Mouse (Mus musculus): ENCODE results near the gene Lama4. TPM values are rescaled to one million over a fixed set of nuclear protein-coding genes. Genes with fewer than 3 reads are reported as not detected.
A peak's percentile ranks its signal among the peaks of the same experiment; 100 is the strongest.

Lama4 gene
- polyA plus RNA-seq, 1 experiment from 2014 or later: 17.5 TPM

DNA sequence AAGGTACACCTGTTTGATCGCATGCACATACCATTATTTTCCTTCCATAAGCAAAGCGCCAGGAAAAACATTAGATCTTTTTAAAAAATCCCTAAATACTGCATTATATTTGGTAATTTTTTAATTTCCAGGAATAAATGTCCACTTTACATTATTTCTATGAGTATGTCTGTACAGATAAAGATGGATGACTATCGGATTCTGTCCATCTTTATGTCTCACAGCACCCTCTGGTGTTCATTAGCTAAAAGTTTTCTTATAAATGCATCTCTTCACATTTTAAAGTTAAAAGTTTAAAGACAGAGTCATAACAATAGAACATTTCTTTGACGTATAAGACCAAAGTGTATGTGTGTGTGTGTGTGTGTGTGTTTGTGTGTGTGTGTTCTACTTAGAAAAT, 74.2 kb downstream of the Lama4 start:
- Histone ChIP-seq H3K9ac (replicated peaks; ENCODE audit: low read depth, low read length) (no peak overlapping the region), H3K4me3 (replicated peaks; ENCODE audit: low read length) (no peak overlapping the region), H3K27me3 (replicated peaks; ENCODE audit: control insufficient read depth, insufficient read depth, low read length) (no peaks in the 10 kb centered on the region), H3K9me3 (ENCODE audit: control insufficient read depth, low read length) (no peaks in the 10 kb centered on the region), H3K36me3 (ENCODE audit: control insufficient read depth, insufficient read depth) (no peaks in the 10 kb centered on the region), H3K27ac (ENCODE audit: low read length) (no peak overlapping the region), H3K4me2 (ENCODE audit: low read length) (no peak overlapping the region), H3K4me1 (replicated peaks; ENCODE audit: control insufficient read depth, insufficient read depth, low read length) (no peaks in the 10 kb centered on the region)
- 55% methylated on average over 4 of the region's 4 CpGs for WGBS
- ATAC-seq: peak; percentile 55

DNA sequence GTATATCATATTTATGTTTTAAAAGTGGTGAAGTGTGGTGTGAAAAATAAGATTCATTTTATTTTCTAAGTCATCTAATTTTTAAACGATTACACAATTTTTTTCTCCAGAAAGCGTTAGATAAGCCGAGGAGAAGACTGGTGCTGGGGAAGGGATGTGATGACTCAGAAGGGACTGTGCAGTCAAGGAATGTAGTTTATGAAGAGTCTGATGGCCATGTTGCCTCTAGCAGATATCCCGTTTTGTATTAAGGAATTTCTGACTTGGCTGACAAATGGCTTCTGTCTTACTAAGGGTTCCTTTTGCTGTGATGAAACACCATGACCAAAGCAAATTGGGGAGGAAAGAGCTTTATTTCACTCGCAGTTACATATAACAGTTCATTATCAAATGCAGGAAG, 74.7 kb downstream of the Lama4 start:
- ATAC-seq: no peak
- Histone ChIP-seq H3K9me3 (ENCODE audit: control insufficient read depth, low read length) (no peaks in the 10 kb centered on the region), H3K9ac (replicated peaks; ENCODE audit: low read depth, low read length) (no peak overlapping the region), H3K4me3 (replicated peaks; ENCODE audit: low read length) (no peak overlapping the region), H3K4me1 (replicated peaks; ENCODE audit: control insufficient read depth, insufficient read depth, low read length) (no peaks in the 10 kb centered on the region), H3K4me2 (ENCODE audit: low read length) (no peak overlapping the region), H3K27ac (ENCODE audit: low read length) (no peak overlapping the region), H3K36me3 (ENCODE audit: control insufficient read depth, insufficient read depth) (no peaks in the 10 kb centered on the region), H3K27me3 (replicated peaks; ENCODE audit: control insufficient read depth, insufficient read depth, low read length) (no peaks in the 10 kb centered on the region)
- 82% methylated on average over 5 of the region's 5 CpGs for WGBS

DNA sequence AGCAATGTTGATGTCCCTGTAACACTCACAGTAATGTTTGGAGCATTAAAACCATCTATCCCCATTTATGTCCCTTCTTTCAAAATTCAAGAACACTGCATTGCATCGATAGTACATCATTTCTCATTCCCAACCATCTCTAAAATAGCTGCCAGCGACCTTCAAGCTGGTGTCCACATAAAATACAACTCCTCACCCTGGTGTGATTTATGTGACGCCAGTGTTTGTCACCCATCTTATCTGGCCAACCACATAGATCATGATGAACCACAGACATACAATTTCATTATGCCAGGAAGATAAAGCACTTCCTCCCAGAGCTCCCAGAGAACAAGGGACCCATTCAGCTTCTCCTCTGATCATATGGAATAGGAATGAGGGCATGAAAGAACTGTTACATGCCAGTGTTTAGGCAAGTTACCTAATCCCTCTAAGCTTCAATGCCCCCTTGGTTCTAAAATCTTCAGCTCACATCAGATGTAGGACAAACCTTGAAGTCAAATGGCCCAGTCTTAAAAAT, 79.2 kb downstream of the Lama4 start:
- no peak overlapping the region for H3K9ac ChIP-seq (replicated peaks; ENCODE audit: low read depth, low read length)
- H3K36me3 ChIP-seq (ENCODE audit: control insufficient read depth, insufficient read depth): no peaks in the 10 kb centered on the region
- ATAC-seq: no peak
- H3K4me2 ChIP-seq (ENCODE audit: low read length): no peak overlapping the region
- H3K4me3 ChIP-seq (replicated peaks; ENCODE audit: low read length): no peak overlapping the region
- no peaks in the 10 kb centered on the region for H3K4me1 ChIP-seq (replicated peaks; ENCODE audit: control insufficient read depth, insufficient read depth, low read length)
- H3K27ac ChIP-seq (ENCODE audit: low read length): no peak overlapping the region
- H3K27me3 ChIP-seq (replicated peaks; ENCODE audit: control insufficient read depth, insufficient read depth, low read length): no peaks in the 10 kb centered on the region
- H3K9me3 ChIP-seq (ENCODE audit: control insufficient read depth, low read length): no peaks in the 10 kb centered on the region
- 68% methylated on average over 3 of the region's 3 CpGs for WGBS

DNA sequence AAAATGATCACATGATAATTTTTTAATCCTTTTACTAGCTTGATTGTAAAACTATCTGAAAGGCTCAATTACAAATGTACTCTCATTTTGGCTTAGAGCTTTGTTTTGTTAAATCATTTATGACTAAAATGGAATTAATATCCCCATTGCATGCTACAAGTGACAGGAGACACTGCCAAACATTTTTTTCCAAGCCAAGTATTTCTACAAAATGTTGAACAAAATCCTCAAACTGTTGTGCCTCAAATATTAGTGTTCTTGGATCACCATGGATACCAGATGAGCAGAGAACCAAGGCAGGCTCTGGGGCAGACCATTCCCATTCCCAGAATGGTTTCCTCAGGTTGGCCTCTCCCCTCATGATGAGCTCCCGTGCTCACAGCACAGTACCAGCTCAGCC, 79.8 kb downstream of the Lama4 start:
- Histone ChIP-seq H3K27me3 (replicated peaks; ENCODE audit: control insufficient read depth, insufficient read depth, low read length) (no peaks in the 10 kb centered on the region), H3K9me3 (ENCODE audit: control insufficient read depth, low read length) (no peaks in the 10 kb centered on the region), H3K36me3 (ENCODE audit: control insufficient read depth, insufficient read depth) (no peaks in the 10 kb centered on the region), H3K4me3 (replicated peaks; ENCODE audit: low read length) (no peak overlapping the region), H3K9ac (replicated peaks; ENCODE audit: low read depth, low read length) (no peak overlapping the region), H3K27ac (ENCODE audit: low read length) (no peak overlapping the region), H3K4me2 (ENCODE audit: low read length) (no peak overlapping the region), H3K4me1 (replicated peaks; ENCODE audit: control insufficient read depth, insufficient read depth, low read length) (no peaks in the 10 kb centered on the region)
- ATAC-seq: no peak
- 81% methylated on average over 1 of the region's 1 CpGs for WGBS

DNA sequence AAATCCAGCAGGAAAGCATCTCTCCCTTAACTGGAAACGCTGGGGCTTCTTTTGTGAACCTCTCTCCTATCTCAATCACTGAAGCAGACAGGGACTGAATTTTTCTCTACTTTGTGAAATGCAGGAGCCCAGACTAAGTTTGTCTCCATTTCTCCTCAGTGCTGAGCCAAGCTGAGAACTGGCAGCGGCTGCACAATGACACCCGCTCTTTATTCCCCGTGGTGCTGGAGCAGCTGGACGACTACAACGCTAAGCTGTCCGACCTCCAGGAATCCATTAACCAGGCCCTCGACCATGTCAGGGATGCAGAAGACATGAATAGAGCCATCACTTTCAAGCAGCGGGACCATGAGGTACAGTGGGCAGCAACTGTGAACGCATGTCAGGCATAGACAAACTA, 82.5 kb downstream of the Lama4 start:
- WGBS: 57% methylated on average over 10 of the region's 10 CpGs
- no peak overlapping the region for H3K4me2 ChIP-seq (ENCODE audit: low read length)

DNA sequence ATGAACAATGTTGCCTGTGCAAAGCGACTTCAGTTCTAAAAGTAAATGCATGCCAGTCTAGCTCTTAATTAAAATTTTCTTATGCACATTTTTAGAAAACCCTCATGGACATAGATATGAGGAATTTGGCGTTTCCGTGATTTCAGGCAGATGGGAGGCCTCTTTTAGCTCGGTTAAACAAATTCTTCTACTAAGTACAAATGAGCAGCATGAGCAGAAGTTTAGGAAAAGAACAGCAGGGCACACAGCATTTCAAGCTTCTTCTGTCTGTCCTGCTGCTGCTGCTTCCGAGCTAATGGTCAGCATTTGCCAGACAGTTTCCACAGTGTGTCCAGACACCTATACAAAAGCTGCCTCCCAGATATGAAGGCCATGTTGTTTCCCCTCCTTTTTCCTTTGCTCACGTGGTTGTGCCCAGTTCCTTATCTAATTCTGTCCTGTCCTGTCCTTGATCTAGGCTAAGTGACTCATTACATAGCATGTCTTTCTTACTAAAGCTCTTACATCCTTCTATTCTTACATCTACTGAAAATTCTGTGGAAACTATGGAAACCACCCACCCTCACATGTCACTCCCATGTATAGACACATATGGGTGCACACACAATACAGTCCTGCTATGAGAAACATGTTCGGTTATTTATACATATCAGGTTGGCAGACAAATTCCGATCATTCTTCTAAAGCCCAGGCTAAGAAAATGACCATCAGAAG, 84.4 kb downstream of the Lama4 start:
- no peak overlapping the region for H3K9ac ChIP-seq (replicated peaks; ENCODE audit: low read depth, low read length)
- 76% methylated on average over 8 of the region's 8 CpGs for WGBS
- H3K27me3 ChIP-seq (replicated peaks; ENCODE audit: control insufficient read depth, insufficient read depth, low read length): no peaks in the 10 kb centered on the region
- no peaks in the 10 kb centered on the region for H3K4me1 ChIP-seq (replicated peaks; ENCODE audit: control insufficient read depth, insufficient read depth, low read length)
- ATAC-seq: no peak
- H3K27ac ChIP-seq (ENCODE audit: low read length): no peak overlapping the region
- H3K4me2 ChIP-seq (ENCODE audit: low read length): no peak overlapping the region
- no peaks in the 10 kb centered on the region for H3K9me3 ChIP-seq (ENCODE audit: control insufficient read depth, low read length)
- no peaks in the 10 kb centered on the region for H3K36me3 ChIP-seq (ENCODE audit: control insufficient read depth, insufficient read depth)
- H3K4me3 ChIP-seq (replicated peaks; ENCODE audit: low read length): no peak overlapping the region

More for the DNA sequence above, 82.5 kb downstream of the Lama4 start:
- Histone ChIP-seq H3K4me1 (replicated peaks; ENCODE audit: control insufficient read depth, insufficient read depth, low read length) (no peaks in the 10 kb centered on the region), H3K27me3 (replicated peaks; ENCODE audit: control insufficient read depth, insufficient read depth, low read length) (no peaks in the 10 kb centered on the region), H3K36me3 (ENCODE audit: control insufficient read depth, insufficient read depth) (no peaks in the 10 kb centered on the region), H3K9me3 (ENCODE audit: control insufficient read depth, low read length) (no peaks in the 10 kb centered on the region), H3K4me3 (replicated peaks; ENCODE audit: low read length) (no peak overlapping the region), H3K27ac (ENCODE audit: low read length) (no peak overlapping the region), H3K9ac (replicated peaks; ENCODE audit: low read depth, low read length) (no peak overlapping the region)
- no peak for ATAC-seq

DNA sequence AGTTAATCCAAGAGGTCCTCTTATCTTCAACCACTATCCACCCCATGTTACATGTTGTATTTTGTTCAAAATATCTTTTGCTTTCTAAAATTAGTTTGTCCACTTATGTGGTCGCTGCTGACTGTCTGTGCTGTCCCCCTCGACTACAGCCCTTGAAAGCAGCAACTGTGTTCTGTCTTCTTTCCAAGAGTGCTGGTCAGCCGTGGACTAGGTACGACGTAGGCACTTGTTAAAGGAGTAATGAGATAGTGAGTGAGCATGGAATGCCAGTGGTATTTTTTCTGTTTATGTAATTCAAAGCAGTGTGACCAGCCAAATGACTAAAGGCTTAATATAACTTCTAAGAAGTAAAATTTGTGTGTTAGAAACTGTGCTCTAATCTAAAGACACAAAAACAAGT, 90.7 kb downstream of the Lama4 start:
- no peak overlapping the region for H3K27ac ChIP-seq (ENCODE audit: low read length)
- no peak for ATAC-seq
- no peaks in the 10 kb centered on the region for H3K27me3 ChIP-seq (replicated peaks; ENCODE audit: control insufficient read depth, insufficient read depth, low read length)
- WGBS: 89% methylated on average over 5 of the region's 5 CpGs
- no peak overlapping the region for H3K4me2 ChIP-seq (ENCODE audit: low read length)
- H3K9ac ChIP-seq (replicated peaks; ENCODE audit: low read depth, low read length): no peak overlapping the region
- H3K36me3 ChIP-seq (ENCODE audit: control insufficient read depth, insufficient read depth): no peaks in the 10 kb centered on the region
- no peaks in the 10 kb centered on the region for H3K9me3 ChIP-seq (ENCODE audit: control insufficient read depth, low read length)
- H3K4me1 ChIP-seq (replicated peaks; ENCODE audit: control insufficient read depth, insufficient read depth, low read length): no peaks in the 10 kb centered on the region
- no peak overlapping the region for H3K4me3 ChIP-seq (replicated peaks; ENCODE audit: low read length)

GRCm38 (mm10) chr10:39064732-39065131, 99.4 kb downstream of the Lama4 start:
- H3K4me3 ChIP-seq (replicated peaks; ENCODE audit: low read length): no peak overlapping the region

GRCm38 (mm10) chr10:39065449-39065848, 100.1 kb downstream of the Lama4 start:
- Histone ChIP-seq H3K27ac (ENCODE audit: low read length) (no peak overlapping the region), H3K27me3 (replicated peaks; ENCODE audit: control insufficient read depth, insufficient read depth, low read length) (no peaks in the 10 kb centered on the region)
- ATAC-seq: no peak

More at GRCm38 (mm10) chr10:39064732-39065131, 99.4 kb downstream of the Lama4 start:
- Histone ChIP-seq H3K27ac (ENCODE audit: low read length) (no peak overlapping the region), H3K36me3 (ENCODE audit: control insufficient read depth, insufficient read depth) (no peaks in the 10 kb centered on the region), H3K4me2 (ENCODE audit: low read length) (no peak overlapping the region), H3K9ac (replicated peaks; ENCODE audit: low read depth, low read length) (no peak overlapping the region), H3K27me3 (replicated peaks; ENCODE audit: control insufficient read depth, insufficient read depth, low read length) (no peaks in the 10 kb centered on the region), H3K4me1 (replicated peaks; ENCODE audit: control insufficient read depth, insufficient read depth, low read length) (no peaks in the 10 kb centered on the region), H3K9me3 (ENCODE audit: control insufficient read depth, low read length) (no peaks in the 10 kb centered on the region)
- no peak for ATAC-seq
- 88% methylated on average over 5 of the region's 5 CpGs for WGBS

More at GRCm38 (mm10) chr10:39065449-39065848, 100.1 kb downstream of the Lama4 start:
- WGBS: 82% methylated on average over 3 of the region's 3 CpGs
- H3K4me3 ChIP-seq (replicated peaks; ENCODE audit: low read length): no peak overlapping the region
- H3K36me3 ChIP-seq (ENCODE audit: control insufficient read depth, insufficient read depth): no peaks in the 10 kb centered on the region
- no peaks in the 10 kb centered on the region for H3K4me1 ChIP-seq (replicated peaks; ENCODE audit: control insufficient read depth, insufficient read depth, low read length)
- no peak overlapping the region for H3K4me2 ChIP-seq (ENCODE audit: low read length)
- H3K9me3 ChIP-seq (ENCODE audit: control insufficient read depth, low read length): no peaks in the 10 kb centered on the region
- H3K9ac ChIP-seq (replicated peaks; ENCODE audit: low read depth, low read length): no peak overlapping the region
